Mouse (Mus musculus) mature B cell (primary cell): ENCODE data around the gene Kcnj9.

Experiments
- in situ Hi-C: fragments of 300-500 bp; cut with MboI; formaldehyde crosslinking; loops from 2 replicates; pipeline ENCODE4 v1.14.3; 2019

The Kcnj9 gene

GRCm38 (mm10) chr1:172329131-172329530 lies at the start of gene Kcnj9:
Gene Kcnj9, minus strand, starts transcription at chr1:172329318.
- in situ Hi-C loops = no loop called here

GRCm38 (mm10) chr1:172376758-172377458 lies 47.8 kb upstream of the Kcnj9 start:
- in situ Hi-C loops = no loop called here

GRCm38 (mm10) chr1:172376198-172376667 lies 47.1 kb upstream of the Kcnj9 start, which contains the start of gene Pigm:
Gene Pigm, plus strand, starts transcription at chr1:172376546.
- in situ Hi-C loops = no loop called here

DNA sequence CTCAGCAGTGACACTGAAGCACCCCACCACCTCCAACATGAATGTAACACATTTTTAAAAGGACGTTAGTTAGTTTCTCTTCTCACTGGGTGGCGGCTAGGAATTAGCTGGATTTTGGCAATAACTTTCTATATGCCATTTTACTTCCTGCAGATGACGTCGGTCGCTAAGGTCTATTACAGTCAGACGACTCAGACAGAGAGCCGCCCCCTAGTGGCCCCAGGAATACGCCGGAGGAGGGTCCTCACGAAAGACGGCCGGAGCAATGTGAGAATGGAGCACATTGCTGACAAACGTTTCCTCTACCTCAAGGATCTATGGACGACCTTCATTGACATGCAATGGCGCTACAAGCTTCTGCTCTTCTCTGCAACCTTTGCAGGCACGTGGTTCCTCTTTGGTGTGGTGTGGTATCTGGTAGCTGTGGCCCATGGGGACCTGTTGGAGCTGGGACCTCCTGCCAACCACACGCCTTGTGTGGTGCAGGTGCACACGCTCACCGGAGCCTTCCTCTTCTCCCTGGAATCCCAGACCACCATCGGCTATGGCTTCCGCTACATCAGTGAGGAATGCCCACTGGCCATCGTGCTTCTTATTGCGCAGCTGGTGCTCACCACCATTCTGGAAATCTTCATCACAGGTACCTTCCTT lies 39.8 kb upstream of the Kcnj9 start:
- in situ Hi-C loops = no loop called here

DNA sequence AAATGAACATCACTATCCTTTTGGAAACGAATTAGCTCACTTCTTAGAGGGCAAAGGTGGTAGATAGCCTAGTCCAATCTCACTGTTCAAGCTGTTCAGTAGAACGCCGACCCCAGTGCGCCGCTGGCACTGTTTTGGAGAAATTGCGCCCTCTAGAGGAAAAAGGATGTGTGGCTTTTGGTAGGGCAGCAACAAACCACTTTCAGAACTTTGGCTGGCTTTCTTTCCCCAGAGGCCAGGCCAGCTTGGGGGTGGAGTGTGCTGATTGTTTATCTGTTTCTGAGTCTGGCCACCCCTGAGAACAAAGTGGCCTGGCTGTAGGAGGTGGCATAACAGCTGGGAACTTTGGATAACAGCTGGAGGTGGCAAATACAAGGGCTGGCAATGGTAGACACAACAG lies 35.6 kb upstream of the Kcnj9 start:
- in situ Hi-C loops = no loop called here

DNA sequence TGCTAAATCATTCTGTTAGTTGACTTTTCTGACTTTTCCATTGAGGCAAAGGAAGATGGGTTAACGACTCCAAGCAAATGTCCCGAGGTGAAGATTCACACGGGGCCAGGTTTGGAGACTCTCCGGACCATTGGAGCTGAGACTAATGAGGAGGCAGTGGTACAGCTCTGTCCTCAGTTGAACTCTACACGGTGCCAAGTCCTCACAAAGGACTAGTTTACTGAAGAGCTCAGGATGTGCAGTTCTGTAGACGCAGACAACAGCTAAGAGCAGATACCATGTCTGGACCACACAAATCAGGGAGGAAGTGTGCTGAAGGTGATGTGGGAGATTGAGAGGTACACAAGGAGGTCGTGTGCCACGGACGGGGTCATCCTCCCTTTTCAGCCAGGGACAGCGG lies 29.2 kb upstream of the Kcnj9 start:
- in situ Hi-C loops = no loop called here

DNA sequence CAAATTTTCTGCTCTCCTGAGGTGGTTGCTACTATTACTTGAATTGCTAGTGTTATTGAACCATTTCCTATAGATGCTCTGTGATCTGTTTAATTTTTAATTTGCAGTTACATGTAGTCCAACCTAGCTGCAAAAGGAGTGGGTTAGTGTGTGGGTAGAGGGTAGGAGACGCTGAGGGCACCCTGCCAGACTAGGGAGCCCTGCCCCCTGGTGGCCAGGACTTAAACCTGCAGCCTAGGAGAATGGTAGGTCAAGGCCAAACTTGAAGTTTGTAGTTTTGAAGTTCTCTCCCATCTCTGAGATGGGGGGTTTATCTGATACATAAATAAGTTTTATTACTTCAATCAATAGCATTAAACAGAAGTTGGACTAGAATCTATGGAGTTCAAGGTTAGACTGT lies 28.4 kb upstream of the Kcnj9 start:
- in situ Hi-C loops = no loop called here

GRCm38 (mm10) chr1:172355336-172355735 lies 26.2 kb upstream of the Kcnj9 start:
- in situ Hi-C loops = no loop called here

DNA sequence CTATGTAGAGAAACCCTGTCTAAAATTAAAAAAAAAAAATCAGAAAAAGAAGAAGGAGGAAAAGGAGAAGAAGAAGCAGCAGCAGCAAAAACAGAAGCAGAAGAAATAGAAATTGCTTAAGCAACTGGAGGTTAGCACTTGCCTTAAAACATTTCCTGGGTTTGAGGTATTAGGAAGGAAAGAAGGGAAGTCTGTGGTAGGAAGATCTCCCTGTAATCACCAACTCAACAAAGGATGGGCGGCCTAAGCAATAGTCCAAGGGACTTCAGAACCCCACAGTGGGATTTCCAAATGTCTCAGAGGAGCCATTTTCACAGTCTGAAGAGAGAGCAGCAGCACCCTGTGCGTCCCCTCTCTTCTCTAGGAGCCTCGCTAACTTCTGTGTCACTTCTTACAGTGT lies 23.3 kb upstream of the Kcnj9 start:
- in situ Hi-C loops = no loop called here

DNA sequence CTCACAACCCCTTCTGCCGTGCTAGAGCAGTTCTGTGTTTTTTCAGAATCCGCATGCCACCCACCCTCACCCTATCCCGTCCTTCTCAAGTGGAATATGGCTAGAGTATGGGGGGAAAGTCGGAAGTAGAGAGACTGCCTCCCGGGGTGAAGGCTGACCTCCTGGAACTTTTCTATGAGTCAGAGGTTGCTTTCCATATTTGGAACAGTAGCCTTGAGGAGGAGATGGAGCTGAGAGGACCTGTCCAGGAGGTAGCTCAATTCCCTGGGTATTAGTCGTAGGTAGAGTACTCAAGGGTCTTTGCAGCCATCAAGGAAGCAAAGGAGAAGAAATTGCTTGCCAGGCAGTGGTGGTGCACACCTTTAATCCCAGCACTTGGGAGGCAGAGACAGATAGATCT lies 22.9 kb upstream of the Kcnj9 start:
- in situ Hi-C loops = no loop called here

DNA sequence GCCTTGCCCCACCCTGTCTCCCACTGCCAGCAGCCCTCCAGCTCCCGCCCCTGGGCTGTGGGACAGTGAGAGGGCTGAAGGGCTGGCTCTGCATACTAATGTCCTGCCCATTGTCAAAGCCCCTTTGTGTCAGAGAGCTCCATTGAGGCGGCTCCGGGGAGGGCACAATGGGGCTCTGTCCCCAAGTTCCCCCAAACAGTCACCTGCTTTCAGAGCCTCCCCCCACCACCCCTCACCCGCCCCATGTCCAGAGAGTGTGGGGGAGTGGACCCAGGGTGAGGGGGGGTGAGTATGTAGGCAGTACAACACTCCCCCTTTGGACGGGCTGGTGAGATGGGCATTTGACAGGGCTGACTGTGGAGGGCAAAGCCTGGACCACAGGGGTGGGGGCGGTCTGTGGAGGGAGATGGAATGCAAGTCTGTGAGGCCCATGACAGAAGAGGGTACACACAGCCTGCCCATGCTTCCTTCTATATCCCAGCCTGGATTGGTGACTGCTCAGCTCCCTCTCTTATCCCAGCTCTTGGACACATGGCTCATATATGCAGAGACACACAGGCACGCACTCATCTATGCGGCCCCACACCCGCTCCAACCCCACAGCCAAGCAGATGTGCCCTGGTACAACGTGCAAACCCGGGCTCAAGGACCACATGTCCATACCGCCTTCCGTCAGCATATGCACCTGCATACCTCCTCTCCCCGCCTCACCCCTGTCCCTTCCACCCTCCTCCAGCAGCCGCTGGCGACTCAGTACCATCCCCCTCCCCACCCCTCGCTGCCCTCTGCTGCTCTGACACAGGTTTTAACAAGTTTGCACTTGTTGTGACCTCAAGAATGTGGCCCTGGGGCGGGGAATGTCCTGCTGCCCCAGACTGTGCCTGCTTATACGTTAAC lies 21.0 kb upstream of the Kcnj9 start:
- in situ Hi-C loops = no loop called here

DNA sequence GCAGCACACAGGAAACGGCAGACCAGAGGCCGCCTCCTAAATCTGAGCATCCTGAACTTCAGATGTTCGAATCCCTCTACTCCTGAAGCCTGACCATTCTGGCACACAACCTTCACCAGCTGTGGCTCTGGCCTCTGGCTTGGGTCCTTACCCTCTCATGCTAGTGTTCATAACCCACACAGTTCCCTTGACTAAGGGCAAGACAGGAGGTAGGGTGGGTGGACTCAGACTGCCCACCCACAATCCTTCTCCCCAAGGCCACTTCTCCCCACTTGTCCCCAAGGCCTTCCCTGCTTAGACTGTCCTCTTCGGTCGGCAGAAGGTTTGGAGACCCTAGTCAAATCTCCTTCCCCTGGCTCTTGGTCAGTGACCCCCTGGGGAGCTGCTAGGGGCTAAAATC lies 20.4 kb upstream of the Kcnj9 start:
- in situ Hi-C loops = no loop called here

DNA sequence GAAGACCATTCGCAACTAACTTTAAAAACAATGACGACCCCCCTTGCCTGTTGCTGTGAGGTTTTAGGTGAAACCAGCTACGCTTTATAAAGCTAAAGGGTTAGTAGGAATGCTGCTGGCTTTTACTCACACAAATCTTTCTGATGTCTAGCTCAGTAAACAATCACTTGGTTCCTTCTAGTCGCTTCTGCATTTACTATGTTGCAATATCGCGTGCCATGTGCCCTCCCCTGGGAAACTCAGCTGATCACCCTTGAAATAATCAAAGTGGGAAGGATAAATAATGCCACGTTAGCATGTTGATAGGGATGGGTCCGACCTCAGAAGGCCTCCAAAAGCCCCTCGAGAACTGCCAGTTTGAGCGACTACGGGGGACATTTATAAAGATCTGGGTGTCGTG lies 18.3 kb upstream of the Kcnj9 start:
- in situ Hi-C loops = no loop called here

DNA sequence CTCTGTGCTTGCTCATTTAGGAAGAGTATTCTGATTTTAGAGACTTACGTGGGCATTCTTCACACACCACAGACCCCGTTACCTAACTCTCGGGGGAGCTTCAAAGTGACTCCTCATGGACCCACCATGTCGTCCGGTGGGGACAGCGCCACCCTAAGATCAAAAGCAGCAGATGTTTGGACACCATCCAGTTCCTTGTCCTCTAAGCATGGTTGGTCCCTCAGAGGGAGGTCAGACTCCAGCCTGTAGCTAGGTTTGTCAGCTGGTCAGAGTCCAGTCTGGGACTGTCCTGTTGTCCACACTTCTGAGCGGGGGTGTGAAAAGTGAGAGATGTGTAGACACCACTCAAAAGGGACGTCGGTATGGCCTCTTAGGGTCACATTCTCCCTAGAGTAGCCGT lies 17.6 kb upstream of the Kcnj9 start:
- in situ Hi-C loops = no loop called here

DNA sequence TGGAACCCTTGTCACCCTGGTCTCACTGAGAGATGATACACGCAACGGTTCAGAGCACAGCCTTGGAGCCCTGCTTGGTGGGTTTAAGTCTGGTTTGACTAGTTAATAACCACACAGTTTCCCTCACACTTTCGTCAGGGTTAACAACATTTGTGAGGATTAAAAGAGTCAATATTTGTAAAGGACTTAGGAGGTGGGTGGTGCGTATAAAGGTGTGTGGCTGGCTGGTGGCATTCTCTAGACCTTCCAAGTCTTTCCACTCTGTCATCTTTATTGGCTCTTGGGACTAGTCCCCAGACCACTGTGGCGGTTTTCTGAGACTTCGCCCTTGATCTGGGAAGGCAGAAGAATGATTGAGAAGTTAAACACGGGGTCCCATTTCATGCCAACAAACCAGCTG lies 15.7 kb upstream of the Kcnj9 start:
- in situ Hi-C loops = no loop called here

GRCm38 (mm10) chr1:172343914-172344313 lies 14.8 kb upstream of the Kcnj9 start:
- in situ Hi-C loops = no loop called here

GRCm38 (mm10) chr1:172342729-172343128 lies 13.6 kb upstream of the Kcnj9 start:
- in situ Hi-C loops = no loop called here

GRCm38 (mm10) chr1:172341386-172341785 lies 12.3 kb upstream of the Kcnj9 start:
- in situ Hi-C loops = no loop called here

DNA sequence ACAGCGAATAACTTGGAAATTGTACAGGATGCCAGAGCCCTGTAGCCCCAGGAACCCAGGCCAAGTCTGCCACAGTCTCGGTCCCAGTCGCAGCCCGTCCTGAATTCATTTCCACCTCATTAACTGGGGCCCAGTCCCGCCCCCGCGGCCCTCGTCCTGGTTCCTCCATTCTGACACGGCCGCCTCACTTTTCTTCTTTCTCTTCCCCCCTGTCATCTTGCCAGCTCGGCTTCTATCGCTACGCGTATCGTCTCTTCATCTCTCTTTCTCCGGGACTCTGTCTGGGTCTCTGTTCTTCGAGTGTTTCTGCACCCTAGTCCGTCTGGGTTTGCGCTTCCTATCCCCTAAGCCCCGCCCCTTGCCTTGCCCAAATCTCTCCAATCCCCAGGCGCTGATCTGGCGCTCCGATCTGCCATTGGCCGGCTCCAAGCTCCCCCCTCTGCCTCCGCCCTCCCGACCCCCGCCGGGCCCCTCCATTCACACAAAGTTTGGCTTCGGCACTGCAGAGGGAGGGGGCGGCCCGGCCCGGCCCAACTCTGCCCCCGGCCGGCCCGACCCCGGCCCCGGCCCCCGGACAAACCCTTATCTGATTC lies 11.7 kb upstream of the Kcnj9 start, which contains the start of gene Kcnj10:
TSS of gene Kcnj10 (plus strand) at position 482 of the 593 bp plus-strand sequence.
- in situ Hi-C loops = no loop called here

DNA sequence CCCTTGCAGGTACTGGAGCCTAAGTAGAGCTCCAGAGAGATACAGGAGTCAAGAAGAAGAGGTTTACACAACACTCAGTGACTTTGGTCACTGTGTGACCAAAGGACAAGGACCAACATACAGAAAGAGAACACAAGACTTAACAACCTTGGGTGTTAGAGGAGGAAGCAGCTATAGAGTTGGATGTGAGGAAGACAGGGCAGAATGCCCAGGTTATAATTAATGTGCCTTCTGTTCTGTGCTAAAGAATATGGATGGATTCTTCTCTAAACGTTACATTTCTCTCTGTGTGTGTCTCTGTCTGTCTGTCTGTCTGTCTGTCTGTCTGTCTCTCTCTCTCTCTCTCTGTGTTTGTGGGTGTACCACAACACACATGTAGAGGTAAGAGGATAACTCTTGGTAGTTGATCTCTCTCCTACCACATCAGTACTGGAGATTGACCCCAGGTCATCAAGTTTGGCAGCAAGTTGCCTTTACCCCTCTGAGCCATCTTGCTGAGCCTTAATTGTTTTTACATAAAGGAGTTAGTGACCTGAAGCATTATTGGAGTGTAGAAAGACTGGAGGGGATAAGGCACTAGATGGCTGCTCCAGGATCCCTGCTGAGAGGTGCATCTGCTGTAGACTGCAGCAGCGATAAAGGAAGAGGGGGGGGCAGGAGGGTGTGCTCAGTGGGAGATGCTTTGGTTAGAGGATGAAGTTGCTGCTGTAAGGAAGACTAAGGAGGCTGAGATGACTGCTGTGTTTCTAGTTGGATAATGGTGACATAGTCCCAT lies 8.5 kb upstream of the Kcnj9 start:
- in situ Hi-C loops = no loop called here

DNA sequence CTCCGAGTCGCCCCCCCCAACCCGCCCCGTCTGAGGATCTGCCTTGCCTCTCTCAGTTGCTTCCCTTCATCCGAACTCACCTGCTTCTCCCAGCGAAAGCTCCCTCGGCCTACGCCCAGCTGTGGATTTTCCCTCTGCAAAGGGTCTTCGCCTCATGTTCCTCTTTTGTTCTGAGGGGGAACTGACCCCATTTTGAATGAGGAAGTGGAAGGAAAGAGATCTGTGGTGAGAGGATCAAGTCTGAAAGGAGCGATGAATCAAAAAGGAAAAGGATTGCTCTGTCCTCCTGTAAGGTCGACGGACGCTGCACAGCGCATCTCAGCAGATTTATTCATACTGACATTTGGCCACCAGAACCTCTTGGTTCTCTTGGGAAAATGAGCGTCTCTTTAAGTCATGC lies 6.7 kb upstream of the Kcnj9 start:
- in situ Hi-C loops = no loop called here
